Mouse (Mus musculus) spleen, embryonic (tissue): ENCODE results near the gene Slc19a2.
"Not testable (repeated sequence)": the region's sequence is repeated elsewhere in the genome, so short reads cannot be mapped to it uniquely, and the experiment has no call there.

ENCODE experiments used
- CTCF ChIA-PET: fragments of 350-600 bp; sonication (Branson Sonifier 250); formaldehyde crosslinking; loops from one replicate; lab custom pipeline; 2022; lab: Charles Lee

The Slc19a2 gene

GRCm38 (mm10) chr1:164248465-164249331, at the start of gene Slc19a2:
Gene Slc19a2 (plus strand): TSS chr1:164249046.
- CTCF ChIA-PET: no interaction called here

DNA sequence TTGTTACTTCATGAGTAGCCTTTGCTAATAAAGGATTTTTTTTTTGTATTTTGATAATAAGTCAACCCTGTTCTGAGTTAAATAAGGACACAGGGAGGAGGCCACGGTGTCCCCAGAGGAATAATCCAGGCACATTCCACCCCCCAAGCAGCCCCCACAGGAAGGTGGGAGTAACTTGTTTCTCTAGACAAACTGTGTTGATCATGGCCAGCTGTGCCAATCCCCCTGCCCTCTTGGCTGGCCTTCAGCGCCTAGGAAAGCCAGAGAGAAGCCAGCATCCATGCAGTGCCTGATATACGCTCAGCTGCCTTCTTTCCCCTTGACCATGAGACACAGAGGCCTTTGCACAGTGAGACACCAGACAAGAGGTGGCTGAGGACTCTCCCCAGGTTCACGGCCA, 49.3 kb upstream of the Slc19a2 start:
- CTCF ChIA-PET: no interaction called here

- CTCF ChIA-PET: no interaction called here
Observed at GRCm38 (mm10) chr1:164208437-164208836, 40.4 kb upstream of the Slc19a2 start.

- CTCF ChIA-PET: no interaction called here
Observed at GRCm38 (mm10) chr1:164210899-164211298, 37.9 kb upstream of the Slc19a2 start.

DNA sequence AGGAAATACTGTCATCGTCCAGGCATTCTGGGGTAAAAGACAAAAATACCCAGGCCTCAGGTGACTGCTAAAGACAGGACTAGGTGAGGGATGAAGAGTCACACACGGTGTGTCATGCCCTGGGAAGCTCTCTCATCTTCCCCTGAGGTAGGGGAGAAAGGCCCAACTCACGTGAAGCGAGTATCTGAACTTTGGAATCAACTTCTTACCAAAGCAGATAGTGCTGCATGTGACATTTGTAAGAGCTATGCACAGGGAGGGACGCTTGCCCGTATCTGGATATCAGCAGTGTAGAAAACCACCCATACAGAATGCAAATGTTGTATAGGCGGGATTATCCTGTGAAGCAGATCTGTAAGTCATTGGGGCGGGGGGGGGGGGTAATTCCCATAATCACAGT, 36.2 kb upstream of the Slc19a2 start:
- CTCF ChIA-PET: no interaction called here

DNA sequence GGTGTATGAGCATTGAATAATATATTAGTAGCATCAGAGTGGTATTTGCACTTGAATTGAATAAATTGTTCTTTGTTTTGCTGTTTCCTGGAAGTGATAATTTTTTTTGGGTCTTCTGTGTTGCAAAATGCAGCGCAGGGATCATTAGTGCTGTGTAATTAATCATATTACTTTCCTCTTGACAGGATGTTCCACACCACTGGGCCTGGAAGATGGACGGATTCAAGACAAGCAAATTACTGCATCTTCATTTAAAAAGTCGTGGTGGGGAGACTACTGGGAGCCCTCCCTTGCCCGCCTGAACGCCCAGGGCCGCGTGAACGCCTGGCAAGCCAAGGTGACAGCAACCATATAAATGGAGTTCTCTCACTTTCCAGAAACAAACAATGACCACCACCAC, 34.7 kb upstream of the Slc19a2 start:
- CTCF ChIA-PET: no interaction called here

DNA sequence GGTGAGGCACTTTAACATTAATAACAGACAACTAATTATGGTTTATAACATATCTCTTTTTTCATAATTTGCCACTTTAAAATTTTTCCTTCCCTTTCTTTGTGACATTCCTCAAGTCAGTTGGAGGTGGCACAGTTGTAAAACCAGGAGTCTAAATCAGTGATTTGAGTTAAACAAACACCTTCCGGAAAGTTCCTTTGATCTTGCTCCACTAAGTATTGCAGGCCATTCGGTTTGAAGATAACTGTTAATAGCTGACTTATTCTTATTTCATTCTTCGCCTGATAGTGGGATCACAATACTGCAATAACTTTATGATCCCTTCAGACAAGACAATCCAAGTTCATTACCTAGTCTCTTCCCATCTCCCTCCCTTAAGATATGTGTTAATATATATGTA, 33.7 kb upstream of the Slc19a2 start:
- CTCF ChIA-PET: no interaction called here

GRCm38 (mm10) chr1:164215540-164215939, 33.3 kb upstream of the Slc19a2 start:
- CTCF ChIA-PET: no interaction called here

- CTCF ChIA-PET: no interaction called here
Observed at GRCm38 (mm10) chr1:164217791-164218685, 30.8 kb upstream of the Slc19a2 start.

DNA sequence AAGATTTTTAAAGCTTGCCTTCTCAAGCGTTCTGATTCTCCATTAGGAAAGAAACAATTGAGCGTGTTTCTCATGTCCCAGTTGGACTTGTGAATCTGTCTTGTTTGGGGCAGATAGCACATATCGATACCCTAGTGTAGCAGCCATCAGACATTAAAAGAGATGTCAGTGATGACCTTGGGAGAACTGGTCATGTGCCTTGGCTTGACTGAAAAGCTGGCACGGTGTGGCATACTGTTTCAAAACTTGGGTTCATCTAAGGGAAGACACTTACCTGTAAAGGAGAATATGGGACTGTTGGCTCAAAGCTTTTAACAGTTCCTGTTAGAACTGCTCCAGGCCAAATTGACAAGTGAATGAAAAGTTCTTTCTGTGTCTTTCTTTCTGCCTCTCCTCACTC, 28.6 kb upstream of the Slc19a2 start:
- CTCF ChIA-PET: no interaction called here

DNA sequence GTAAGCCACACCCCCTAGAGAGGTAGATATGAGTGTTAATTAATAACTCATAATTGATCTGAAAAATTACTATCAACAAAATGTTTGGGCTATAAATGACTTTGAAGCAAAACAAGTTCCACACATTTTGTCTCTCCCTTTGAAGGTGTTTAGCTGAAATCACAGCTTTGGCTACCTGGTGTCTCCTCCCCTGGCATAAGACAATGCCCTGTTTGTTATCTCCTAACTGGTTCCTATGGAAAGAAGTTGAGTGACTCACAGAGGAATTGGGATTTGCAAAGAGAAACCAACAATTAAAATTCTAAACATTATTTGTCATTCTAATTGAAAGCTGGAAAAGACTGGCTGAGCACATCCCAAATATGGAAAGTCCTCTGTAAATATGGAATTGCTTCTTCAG, 25.8 kb upstream of the Slc19a2 start:
- CTCF ChIA-PET: no interaction called here

GRCm38 (mm10) chr1:164231937-164232570, 16.8 kb upstream of the Slc19a2 start:
- CTCF ChIA-PET: not testable (repeated sequence)

GRCm38 (mm10) chr1:164233447-164233846, 15.4 kb upstream of the Slc19a2 start:
- CTCF ChIA-PET: no interaction called here

DNA sequence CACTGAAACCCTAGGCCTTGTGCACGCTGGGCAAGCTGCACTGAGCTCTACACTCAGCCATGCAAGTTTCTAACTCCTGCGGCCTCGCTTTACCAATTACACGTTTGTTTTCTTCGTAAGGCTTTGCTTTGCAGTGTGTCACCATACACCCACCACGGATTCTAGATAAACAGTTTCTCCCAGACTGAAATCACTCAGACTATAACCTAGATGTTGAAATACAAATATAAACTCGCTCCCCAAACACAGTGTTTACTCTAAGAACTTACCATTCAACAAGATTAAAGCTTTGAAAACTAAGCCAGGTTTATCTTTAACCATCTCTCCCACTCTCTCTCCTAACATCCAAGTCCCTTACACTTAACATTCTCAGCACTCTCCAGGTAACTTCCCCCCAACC, 13.8 kb upstream of the Slc19a2 start:
- CTCF ChIA-PET: no interaction called here

DNA sequence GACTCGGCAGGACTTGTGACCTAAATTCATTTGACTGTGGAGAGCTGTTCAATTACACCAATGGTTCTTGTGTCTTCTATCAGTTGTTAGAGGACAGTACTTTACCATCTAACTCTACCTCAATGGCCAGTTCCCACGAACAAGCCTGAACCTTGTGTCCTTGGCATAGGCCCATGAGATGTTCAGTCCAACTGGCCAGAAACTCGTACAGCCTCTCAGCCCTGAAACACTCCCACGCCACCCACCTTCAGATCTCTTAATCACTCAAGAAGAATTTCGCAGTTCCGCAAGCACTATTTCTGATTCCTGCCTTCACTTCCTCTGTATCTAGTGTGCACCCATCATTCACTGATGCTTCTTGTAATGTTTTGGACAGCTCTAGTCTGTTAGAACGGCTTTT, 12.8 kb upstream of the Slc19a2 start:
- CTCF ChIA-PET: no interaction called here

DNA sequence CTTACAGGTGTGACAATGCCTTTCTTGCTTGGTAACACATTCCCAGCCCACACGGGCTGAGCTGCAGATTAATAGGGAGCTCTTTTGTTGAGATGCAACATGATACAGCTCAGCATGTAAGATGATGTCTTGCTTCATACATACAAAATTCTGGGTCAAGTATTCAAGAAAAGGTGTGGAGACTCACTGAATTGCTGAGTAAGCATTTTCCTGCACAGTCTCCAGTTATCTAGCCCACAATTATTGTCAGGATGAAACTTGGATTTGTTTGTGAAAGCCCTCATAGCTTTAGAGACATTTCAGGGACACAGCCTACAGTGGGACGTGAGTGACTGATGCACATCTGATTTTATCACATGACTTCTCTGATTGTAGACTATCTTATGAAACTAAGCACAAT, 7.4 kb upstream of the Slc19a2 start:
- CTCF ChIA-PET: no interaction called here

GRCm38 (mm10) chr1:164242809-164243208, 6.0 kb upstream of the Slc19a2 start:
- CTCF ChIA-PET: no interaction called here

GRCm38 (mm10) chr1:164247442-164247841, 1.4 kb upstream of the Slc19a2 start:
- CTCF ChIA-PET: no interaction called here

DNA sequence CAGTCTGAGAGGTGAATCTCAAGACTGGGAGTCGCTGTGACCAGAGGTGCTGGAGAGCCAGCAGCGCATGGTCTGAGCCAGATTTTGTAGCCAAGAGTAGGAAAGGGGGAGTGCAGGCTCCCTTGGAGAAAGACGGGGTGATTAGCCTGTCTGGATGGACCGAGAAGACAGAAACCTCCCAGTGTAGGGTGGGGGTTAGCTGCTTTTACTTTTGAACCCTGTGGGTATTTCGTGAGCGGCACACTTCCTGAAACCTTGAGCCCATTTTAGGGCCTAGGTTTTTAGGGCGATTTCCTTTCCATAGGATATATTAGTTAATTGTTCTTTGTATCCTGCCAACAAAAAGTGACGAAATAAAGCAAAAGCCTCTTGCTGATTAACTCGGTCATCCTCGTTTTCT, 875 bp upstream of the Slc19a2 start:
- CTCF ChIA-PET: no interaction called here

GRCm38 (mm10) chr1:164249332-164249711, 476 bp downstream of the Slc19a2 start:
- CTCF ChIA-PET: no interaction called here

GRCm38 (mm10) chr1:164250391-164251150, 1.7 kb downstream of the Slc19a2 start:
- CTCF ChIA-PET: no interaction called here

DNA sequence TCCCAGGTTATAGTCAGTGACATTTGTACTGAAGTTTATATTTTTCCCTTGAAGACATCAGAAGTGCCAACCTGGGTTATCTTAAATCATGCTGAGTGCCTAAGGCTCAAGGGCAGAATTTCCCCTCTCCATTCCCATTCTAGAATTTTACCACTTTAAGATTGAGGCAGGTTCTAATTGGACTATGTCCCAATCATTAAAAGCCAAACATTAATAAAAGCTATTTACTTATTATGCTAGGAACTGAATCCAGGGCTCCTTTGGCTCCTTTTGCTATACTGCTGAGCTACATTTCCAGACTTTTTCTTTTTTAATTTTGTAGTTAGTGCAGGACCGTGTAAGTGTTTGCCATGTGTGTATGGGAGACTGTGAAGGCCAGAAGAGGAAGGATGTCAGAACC, 2.6 kb downstream of the Slc19a2 start:
- CTCF ChIA-PET: no interaction called here
